8 mouse cellular contexts compared by ENCODE assay signal in the genomic region with DNA sequence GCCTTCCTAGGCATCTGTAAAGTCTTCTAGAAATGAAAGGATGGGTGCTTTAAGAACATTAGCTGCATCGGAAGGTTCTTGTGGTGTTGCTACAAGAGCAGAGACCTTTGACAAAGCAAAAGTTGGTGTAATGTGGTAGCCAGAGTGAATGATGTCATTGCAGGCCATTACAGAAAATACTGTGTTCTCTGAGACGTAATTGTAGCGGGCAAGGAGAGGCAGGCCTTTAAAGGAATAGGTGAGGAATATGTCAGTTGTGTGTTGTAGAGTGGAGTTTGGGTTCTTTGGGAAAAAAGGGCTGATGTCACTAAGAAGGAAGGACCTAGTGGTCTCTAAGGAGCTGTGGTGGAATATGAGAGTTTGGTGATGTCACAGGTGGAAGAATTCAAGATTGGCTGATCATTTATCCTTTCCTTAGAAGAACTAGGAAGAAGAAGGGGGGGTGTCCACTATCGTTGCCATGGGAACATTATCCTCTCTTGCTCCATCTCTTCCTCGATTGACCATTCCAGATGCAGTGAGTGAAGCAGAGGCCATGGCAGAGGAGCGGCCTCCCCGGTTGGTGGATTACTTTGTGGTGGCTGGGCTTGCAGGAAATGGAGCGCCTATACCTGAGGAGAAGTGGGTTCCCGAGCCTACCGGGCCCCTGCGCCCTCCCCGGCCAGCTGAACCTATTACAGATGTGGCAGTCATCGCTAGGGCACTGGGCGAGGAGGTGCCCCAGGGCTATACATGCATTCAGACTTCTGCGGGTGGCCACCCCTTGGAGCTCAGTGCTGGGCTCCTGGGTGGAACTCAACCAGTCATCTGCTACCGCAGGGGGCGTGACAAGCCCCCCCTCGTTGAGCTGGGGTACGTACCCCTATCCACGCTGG. TPM values are rescaled to one million over a fixed set of nuclear protein-coding genes. Genes with fewer than 3 reads are reported as not detected.
DNase-seq lines count a peak whose midpoint lies in the region; ATAC-seq and TF ChIP-seq lines count a peak whose summit lies in the region.

No protein-coding gene starts in this region.

- H3K27ac ChIP-seq in left cerebral cortex, adult 2 months, result peak overlapping the region; percentile 57
- H3K27ac ChIP-seq in neural tube, embryonic 15.5 days (replicated peaks), result no peak overlapping the region

- no peak for TF ChIP-seq CTCF in left cerebral cortex, adult 2 months (IDR thresholded peaks at IDR 0.05)

- H3K4me2 ChIP-seq in neural tube, embryonic 15.5 days, result peak overlapping the region; percentile 74; the same call in 1 of the 2 replicates

- H3K27me3 ChIP-seq in neural tube, embryonic 15.5 days (replicated peaks), result no peaks in the 10 kb centered on the region

- H3K9me3 ChIP-seq in neural tube, embryonic 15.5 days (replicated peaks), result no peaks in the 10 kb centered on the region

- peak overlapping the region; percentile 89; the same call in 1 of the 2 replicates for H3K9ac ChIP-seq in neural tube, embryonic 15.5 days (replicated peaks)

- H3K4me1 ChIP-seq in neural tube, embryonic 15.5 days, result peaks cover 13% of the 10 kb centered on the region

- H3K4me3 ChIP-seq in left cerebral cortex, adult 2 months, result no peak overlapping the region
- H3K4me3 ChIP-seq in neural tube, embryonic 15.5 days (replicated peaks), result no peak overlapping the region; the same call in 1 of the 2 replicates

- H3K36me3 ChIP-seq in neural tube, embryonic 15.5 days, result peaks cover 36% of the 10 kb centered on the region

- intact Hi-C loops in left cerebral cortex, adult 2 months (cut with DNase I), result no loop called here
- intact Hi-C loops in left cerebral cortex, postnatal 36 days (cut with DNase I), result loop anchor here (10.0 kb wide), 1 partner anchor 108 kb away; no protein-coding TSS in a partner anchor

- whole genome bisulfite sequencing in neural tube, embryonic 15.5 days, result 94% methylated on average over 20 of the region's 20 CpGs

- 0 out of 2 replicates have a peak, but pooled peaks have one; percentile 1 for ATAC-seq in granulocyte monocyte progenitor cell, adult 5-6 weeks (replicated peaks; ENCODE audit: poor library complexity, severe bottlenecking)
- ATAC-seq in neural tube, embryonic 15.5 days (ENCODE audit: low FRiP score), result no peak

- DNase-seq in cerebellum, adult 9-10 months, result peak; percentile 59
- no peak for DNase-seq in cerebellum, postnatal 4 days (ENCODE audit: low spot score in 2 of 2)
- no peak for DNase-seq in left cerebral cortex, adult 2 months (ENCODE audit: extremely low spot score in 1 of 2, low spot score in 2 of 2)
- no peak for DNase-seq in left cerebral cortex, adult 11 months (ENCODE audit: low spot score)
- no peak for DNase-seq in left cerebral cortex, postnatal 36 days (ENCODE audit: low spot score in 2 of 2)
- no peak for DNase-seq in urinary bladder, adult 2 months (ENCODE audit: low spot score)

RNA-seq across cellular contexts. Expression of gene Dennd4b, which starts 2.2 kb away (rescaled TPM):
- total RNA-seq in left cerebral cortex, adult 2 months (2021), result 10 to 100 TPM; 35.0 to 36.7 TPM
- 28.1 and 37.5 TPM in 2 replicates for total RNA-seq in granulocyte monocyte progenitor cell, adult 5-6 weeks (2014; fragmentation: Nextera tagmentation)
- 13.6 and 16.5 TPM in 2 replicates for total RNA-seq in granulocyte monocyte progenitor cell, adult 5-6 weeks (2017)
- 7.3 and 9.0 TPM in 2 replicates for polyA plus RNA-seq in neural tube, embryonic 15.5 days (2015; fragmentation: Nextera tagmentation; extraction: Ambion mirVana)
- 10 to 100 TPM; 34.8 to 39.8 TPM for total RNA-seq in left cerebral cortex, postnatal 36 days (2021)
- polyA plus RNA-seq in urinary bladder, adult 2 months (2012; rRNA removed), result 15.0 and 15.4 TPM in 2 replicates

RNA-seq across cellular contexts. Expression of gene Crtc2, which starts 13.2 kb away (rescaled TPM):
- total RNA-seq in left cerebral cortex, adult 2 months (2021), result 10 to 100 TPM; 39.5 to 43.6 TPM
- total RNA-seq in granulocyte monocyte progenitor cell, adult 5-6 weeks (2014; fragmentation: Nextera tagmentation), result 48.1 and 49.5 TPM in 2 replicates
- total RNA-seq in granulocyte monocyte progenitor cell, adult 5-6 weeks (2017), result 10.1 and 11.4 TPM in 2 replicates
- polyA plus RNA-seq in neural tube, embryonic 15.5 days (2015; fragmentation: Nextera tagmentation; extraction: Ambion mirVana), result 20.7 and 28.1 TPM in 2 replicates
- 10 to 100 TPM; 34.1 to 38.1 TPM for total RNA-seq in left cerebral cortex, postnatal 36 days (2021)
- polyA plus RNA-seq in urinary bladder, adult 2 months (2012; rRNA removed), result 23.7 and 35.6 TPM in 2 replicates

RNA-seq across cellular contexts. Expression of gene Slc39a1, which starts 19.2 kb away (rescaled TPM):
- total RNA-seq in left cerebral cortex, adult 2 months (2021), result 10 to 100 TPM; 38.8 to 43.0 TPM
- total RNA-seq in granulocyte monocyte progenitor cell, adult 5-6 weeks (2014; fragmentation: Nextera tagmentation), result 26.6 and 35.3 TPM in 2 replicates
- total RNA-seq in granulocyte monocyte progenitor cell, adult 5-6 weeks (2017), result 36.4 and 36.6 TPM in 2 replicates
- 49.3 and 56.0 TPM in 2 replicates for polyA plus RNA-seq in neural tube, embryonic 15.5 days (2015; fragmentation: Nextera tagmentation; extraction: Ambion mirVana)
- 10 to 100 TPM; 45.8 to 51.9 TPM for total RNA-seq in left cerebral cortex, postnatal 36 days (2021)
- polyA plus RNA-seq in urinary bladder, adult 2 months (2012; rRNA removed), result 55.0 and 79.5 TPM in 2 replicates

RNA-seq across cellular contexts. Expression of gene Creb3l4, which starts 23.8 kb away (rescaled TPM):
- under 1 TPM; 0.42 to 0.50 TPM for total RNA-seq in left cerebral cortex, adult 2 months (2021)
- not detected in 2 replicates for total RNA-seq in granulocyte monocyte progenitor cell, adult 5-6 weeks (2014; fragmentation: Nextera tagmentation)
- total RNA-seq in granulocyte monocyte progenitor cell, adult 5-6 weeks (2017), result not detected in 2 replicates
- 0.82 and 2.2 TPM in 2 replicates for polyA plus RNA-seq in neural tube, embryonic 15.5 days (2015; fragmentation: Nextera tagmentation; extraction: Ambion mirVana)
- total RNA-seq in left cerebral cortex, postnatal 36 days (2021), result not detected
- polyA plus RNA-seq in urinary bladder, adult 2 months (2012; rRNA removed), result 1.7 and 2.0 TPM in 2 replicates

RNA-seq across cellular contexts. Expression of gene Gatad2b, which starts 25.8 kb away (rescaled TPM):
- total RNA-seq in left cerebral cortex, adult 2 months (2021), result 100 to 1,000 TPM in 1 of 2 experiments, 10 to 100 TPM in 1; 93.5 to 103 TPM
- total RNA-seq in granulocyte monocyte progenitor cell, adult 5-6 weeks (2014; fragmentation: Nextera tagmentation), result 68.7 and 83.6 TPM in 2 replicates
- 19.4 and 19.9 TPM in 2 replicates for total RNA-seq in granulocyte monocyte progenitor cell, adult 5-6 weeks (2017)
- 13.2 and 15.0 TPM in 2 replicates for polyA plus RNA-seq in neural tube, embryonic 15.5 days (2015; fragmentation: Nextera tagmentation; extraction: Ambion mirVana)
- 10 to 100 TPM; 85.1 to 97.8 TPM for total RNA-seq in left cerebral cortex, postnatal 36 days (2021)
- 14.7 and 23.9 TPM in 2 replicates for polyA plus RNA-seq in urinary bladder, adult 2 months (2012; rRNA removed)
